Mouse (Mus musculus): ENCODE data around the gene Cnksr3. TPM values are rescaled to one million over a fixed set of nuclear protein-coding genes. Genes with fewer than 3 reads are reported as not detected.

The Cnksr3 gene
- total and polyA plus RNA-seq, 3 experiments, result not detected

DNA sequence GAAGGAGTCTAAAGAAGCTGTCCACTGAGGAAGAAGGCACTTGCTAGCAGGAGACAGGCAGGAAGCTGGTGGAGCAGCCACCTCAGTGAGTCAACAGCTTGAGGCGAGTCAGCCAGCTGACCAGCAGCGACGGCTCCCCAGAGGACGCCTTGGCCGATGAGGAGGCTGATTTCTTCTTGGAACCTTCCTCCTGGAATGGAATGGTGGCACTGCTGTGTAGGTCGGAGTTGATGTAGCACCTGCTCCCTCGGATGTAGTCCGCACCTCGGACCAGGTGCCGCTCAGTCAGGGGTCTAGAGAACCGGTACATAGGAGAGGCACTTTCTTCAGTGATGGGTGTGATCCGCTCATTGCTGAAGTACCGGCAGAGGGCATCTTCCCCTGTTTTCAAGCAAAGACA, 91.8 kb downstream of the Cnksr3 start:
- Histone ChIP-seq H3K27me3 (ENCODE audit: control insufficient read depth in 1 of 2, insufficient read depth in 2 of 2, low read length in 2 of 2) (no peaks in the 10 kb centered on the region), H3K4me3 (ENCODE audit: control insufficient read depth in 1 of 2, insufficient read depth in 1 of 2, low read depth in 2 of 2, low read length in 2 of 2) (no peak overlapping the region), H3K9ac (ENCODE audit: control insufficient read depth, low read depth, low read length, poor library complexity, severe bottlenecking) (no peak overlapping the region), H3K4me1 (ENCODE audit: control insufficient read depth in 1 of 2, insufficient read depth in 2 of 2, low read length in 2 of 2) (no peaks in the 10 kb centered on the region), H3K79me2 (ENCODE audit: control insufficient read depth, insufficient read depth, low read length, poor library complexity) (no peaks in the 10 kb centered on the region), H3K36me3 (ENCODE audit: control insufficient read depth in 1 of 2, insufficient read depth in 2 of 2, low read length in 2 of 2) (no peaks in the 10 kb centered on the region), H3K9me3 (replicated peaks; ENCODE audit: insufficient read depth, low read length) (no peaks in the 10 kb centered on the region), H3K27ac (ENCODE audit: control insufficient read depth, low read depth, low read length) (no peak overlapping the region)
- no peak for DNase-seq (ENCODE audit: low read depth, low spot score)
- TF ChIP-seq EP300 (IDR thresholded peaks at IDR 0.05; ENCODE audit: low read depth in 1 of 2, low read length in 2 of 2) (no peak), TCF12 (IDR thresholded peaks at IDR 0.05; ENCODE audit: low read depth, low read length) (no peak), CTCF (IDR thresholded peaks at IDR 0.05 in 2 of 3, conservative IDR thresholded peaks at IDR 0.05 in 1 of 3; ENCODE audit: control insufficient read depth in 1 of 3, insufficient read depth in 1 of 3, low read depth in 2 of 3, low read length in 3 of 3, poor library complexity in 1 of 3, severe bottlenecking in 1 of 3) (no peak), SMC3 (IDR thresholded peaks at IDR 0.05; ENCODE audit: low read depth, low read length) (no peak), ZC3H11A (IDR thresholded peaks at IDR 0.05; ENCODE audit: low read depth, low read length) (no peak), ZNF384 (IDR thresholded peaks at IDR 0.05; ENCODE audit: low read depth, low read length) (no peak), KAT2A (conservative IDR thresholded peaks at IDR 0.05; ENCODE audit: low read depth, low read length) (no peak), MAZ (IDR thresholded peaks at IDR 0.05; ENCODE audit: low read depth, low read length) (no peak), POLR2AphosphoS5 (IDR thresholded peaks at IDR 0.05; ENCODE audit: borderline replicate concordance, low read depth, low read length) (no peak), USF1 (IDR thresholded peaks at IDR 0.05; ENCODE audit: low read depth, low read length) (no peak), MYC (IDR thresholded peaks at IDR 0.05; ENCODE audit: low read depth, low read length) (no peak), MXI1 (IDR thresholded peaks at IDR 0.05; ENCODE audit: low read depth, low read length) (no peak), ZMIZ1 (IDR thresholded peaks at IDR 0.05; ENCODE audit: low read depth, low read length) (no peak), HCFC1 (IDR thresholded peaks at IDR 0.05; ENCODE audit: low read depth, low read length) (no peak)

DNA sequence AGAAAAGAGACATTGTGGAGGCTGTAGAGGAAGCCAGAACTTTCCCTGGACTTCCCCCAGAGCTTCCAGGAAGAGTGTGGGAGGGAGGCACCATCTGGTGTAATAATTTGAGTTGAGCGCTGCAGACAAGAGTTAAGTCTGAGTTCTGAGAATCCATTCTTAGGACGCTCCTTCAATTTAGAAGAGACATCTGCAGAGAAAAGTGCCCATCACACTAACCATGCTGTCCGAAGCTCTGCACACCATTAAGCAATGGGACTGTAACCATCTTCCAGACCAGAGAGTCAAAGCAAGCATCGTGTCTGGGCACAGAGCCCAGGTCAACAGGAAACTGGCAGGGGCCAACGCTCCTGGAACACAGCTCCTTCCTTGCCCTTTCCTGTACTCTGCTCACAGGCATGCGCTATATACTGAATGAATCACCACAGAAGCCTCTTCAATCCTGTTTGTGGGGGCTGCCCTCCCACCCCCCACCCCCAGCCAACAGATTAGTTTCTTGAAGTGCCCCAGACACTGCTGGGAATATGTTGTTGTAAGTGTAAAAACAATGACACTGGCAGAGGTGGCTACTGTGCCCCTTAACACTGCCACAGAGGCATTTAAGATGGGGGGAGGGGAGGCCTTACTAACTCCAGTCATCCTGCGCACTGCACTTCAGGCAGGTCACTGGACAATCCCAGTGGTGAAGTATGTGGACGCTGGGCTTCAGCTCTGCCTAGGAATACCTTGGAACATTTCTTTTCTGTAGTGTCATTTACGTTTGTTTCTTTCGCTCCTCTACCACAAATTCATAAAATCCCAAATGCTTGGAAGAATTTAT, 93.6 kb downstream of the Cnksr3 start:
- no peak for TF ChIP-seq MAZ (IDR thresholded peaks at IDR 0.05; ENCODE audit: low read depth, low read length)
- TF ChIP-seq USF1 (IDR thresholded peaks at IDR 0.05; ENCODE audit: low read depth, low read length), result no peak
- TF ChIP-seq SMC3 (IDR thresholded peaks at IDR 0.05; ENCODE audit: low read depth, low read length), result no peak
- TF ChIP-seq MXI1 (IDR thresholded peaks at IDR 0.05; ENCODE audit: low read depth, low read length), result no peak
- no peak for TF ChIP-seq TAL1 (IDR thresholded peaks at IDR 0.05; ENCODE audit: low read length)
- TF ChIP-seq RCOR1 (IDR thresholded peaks at IDR 0.05; ENCODE audit: low read depth, low read length), result no peak
- DNase-seq (ENCODE audit: low read depth, low spot score), result no peak

More for the DNA sequence above, 93.6 kb downstream of the Cnksr3 start:
- Histone ChIP-seq H3K36me3 (ENCODE audit: control insufficient read depth in 1 of 2, insufficient read depth in 2 of 2, low read length in 2 of 2) (no peaks in the 10 kb centered on the region), H3K4me1 (ENCODE audit: control insufficient read depth in 1 of 2, insufficient read depth in 2 of 2, low read length in 2 of 2) (no peaks in the 10 kb centered on the region), H3K27me3 (ENCODE audit: control insufficient read depth in 1 of 2, insufficient read depth in 2 of 2, low read length in 2 of 2) (no peaks in the 10 kb centered on the region), H3K27ac (ENCODE audit: control insufficient read depth, low read depth, low read length) (no peak overlapping the region), H3K4me3 (ENCODE audit: control insufficient read depth in 1 of 2, insufficient read depth in 1 of 2, low read depth in 2 of 2, low read length in 2 of 2) (no peak overlapping the region), H3K79me2 (ENCODE audit: control insufficient read depth, insufficient read depth, low read length, poor library complexity) (no peaks in the 10 kb centered on the region), H3K9ac (ENCODE audit: control insufficient read depth, low read depth, low read length, poor library complexity, severe bottlenecking) (no peak overlapping the region), H3K9me3 (replicated peaks; ENCODE audit: insufficient read depth, low read length) (no peaks in the 10 kb centered on the region)

All from MEL (cell line).